Mouse (Mus musculus) forelimb bud, embryonic 11.5 days (tissue): ENCODE data around the gene Asxl2.
"Not testable (repeated sequence)": the region's sequence is repeated elsewhere in the genome, so short reads cannot be mapped to it uniquely, and the experiment has no call there.

Experiments used
- DNase-seq: peaks from one replicate; pipeline ENCODE4 v3.0.0-alpha.2; 2012; ENCODE audit warnings: low read depth, low spot score

Gene Asxl2

DNA sequence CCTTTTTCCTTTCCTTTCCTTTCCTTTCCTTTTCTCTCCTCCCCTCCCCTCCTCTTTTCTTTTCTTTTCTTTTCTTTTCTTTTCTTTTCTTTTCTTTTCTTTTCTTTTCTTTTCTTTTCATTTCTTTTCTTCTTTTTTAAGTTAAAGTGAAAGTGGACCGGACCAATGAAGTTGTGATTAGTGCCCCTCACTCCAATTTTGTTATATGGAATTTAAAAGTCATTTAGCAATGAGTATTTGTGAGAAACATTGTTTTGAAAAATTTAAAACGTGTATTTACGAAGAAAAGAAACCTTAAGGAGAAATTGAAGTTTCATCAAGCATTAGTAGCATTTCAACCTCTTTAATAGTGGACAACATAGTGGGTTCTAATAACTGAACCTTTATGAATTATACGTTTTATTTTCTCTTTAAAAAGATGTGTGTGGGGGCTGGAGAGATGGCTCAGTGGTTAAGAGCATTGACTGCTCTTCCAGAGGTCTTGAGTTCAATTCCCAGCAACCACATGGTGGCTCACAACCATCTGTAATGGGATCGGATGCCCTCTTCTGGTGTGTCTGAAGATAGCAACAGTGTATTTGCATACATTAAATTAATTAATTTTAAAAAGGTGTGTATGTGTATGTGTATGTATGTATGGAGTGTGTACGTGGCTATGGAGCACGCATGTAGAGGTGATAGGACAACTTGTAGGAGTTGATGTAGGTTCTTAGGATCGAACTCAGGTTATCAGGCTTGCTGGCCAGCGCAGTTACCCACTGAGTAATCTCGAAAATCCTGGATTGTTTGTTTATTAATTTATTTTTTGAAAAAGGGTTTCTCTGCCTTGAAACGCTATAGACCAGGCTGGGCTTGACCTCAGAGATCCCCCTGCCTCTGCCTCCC is 1.5 kb downstream of the Asxl2 start:
- no peak for DNase-seq

DNA sequence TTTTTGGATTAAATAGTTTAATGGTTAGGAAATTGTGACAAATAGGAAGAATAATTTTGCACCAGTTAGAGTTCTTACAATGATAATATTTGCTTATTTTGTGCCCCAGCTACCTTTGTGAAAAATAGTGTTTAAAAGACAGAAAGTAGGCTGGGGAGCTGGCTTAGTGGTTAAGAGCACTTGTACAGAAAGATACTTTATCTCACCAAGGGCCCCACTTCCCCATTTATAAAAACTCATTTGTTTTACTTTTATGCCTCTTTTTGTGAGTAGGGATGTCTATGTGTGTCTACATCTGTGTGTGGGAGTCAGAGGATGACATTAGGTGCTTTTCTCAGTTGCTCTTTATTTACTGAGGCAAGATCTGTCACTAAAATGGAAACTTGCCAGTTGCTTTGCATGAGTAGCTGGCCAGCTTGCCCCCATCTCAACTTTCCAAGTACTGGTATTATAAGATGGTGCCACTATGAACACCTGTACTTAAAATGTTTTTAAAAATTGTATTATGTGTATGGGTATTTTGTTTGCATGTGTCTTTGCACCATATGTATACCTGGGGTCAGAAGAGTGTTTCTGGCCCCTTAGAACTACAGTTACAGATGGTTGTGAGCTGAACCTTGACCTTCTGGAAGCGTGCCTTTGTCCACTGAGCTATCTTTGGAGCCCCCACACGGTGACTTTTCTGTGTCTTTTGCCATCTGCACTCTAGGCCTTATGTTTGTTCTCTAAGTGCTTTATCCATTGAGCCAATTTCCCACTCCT is 3.2 kb downstream of the Asxl2 start:
- DNase-seq, result no peak

DNA sequence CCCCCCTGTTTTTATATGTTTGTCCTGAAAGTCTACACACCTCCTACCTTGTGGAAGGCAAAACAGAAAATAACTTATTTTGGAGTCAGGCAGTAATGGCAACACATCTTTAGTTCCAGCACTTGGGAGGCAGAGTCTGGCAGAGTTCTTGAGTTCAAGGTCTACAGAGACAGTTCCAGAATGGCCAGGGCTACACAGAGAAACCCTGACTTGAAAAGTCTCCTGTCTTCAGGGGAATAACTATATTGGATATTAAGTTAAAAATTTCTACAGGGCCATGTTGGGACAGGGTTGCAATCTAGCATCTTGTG is 3.7 kb downstream of the Asxl2 start:
- no peak for DNase-seq

- DNase-seq, result no peak
Observed at GRCm38 (mm10) chr12:3430985-3431384, 4.3 kb downstream of the Asxl2 start.

DNA sequence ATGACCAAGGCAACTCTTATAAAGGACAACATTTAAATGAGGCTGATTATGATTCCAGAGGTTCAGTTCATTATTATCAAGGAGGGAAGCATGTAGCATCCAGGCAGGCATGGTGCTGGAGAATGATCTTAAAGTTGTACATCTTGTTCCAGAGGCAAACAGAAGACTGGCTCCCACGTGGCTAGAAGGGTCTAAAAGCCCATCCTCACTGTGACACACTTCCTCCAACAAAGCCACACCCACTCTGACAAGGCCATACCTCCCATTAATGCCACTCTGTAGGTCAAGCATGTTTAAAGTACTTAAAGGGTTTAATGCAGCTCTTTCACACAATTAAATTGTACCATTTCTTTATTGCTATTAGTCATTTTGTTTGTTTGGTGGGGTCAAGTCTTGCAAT is 7.1 kb downstream of the Asxl2 start:
- no peak for DNase-seq

- no peak for DNase-seq
Observed at GRCm38 (mm10) chr12:3436446-3436845, 9.8 kb downstream of the Asxl2 start.

GRCm38 (mm10) chr12:3437815-3438214 is 11.2 kb downstream of the Asxl2 start:
- DNase-seq, result no peak

- no peak for DNase-seq
Observed at GRCm38 (mm10) chr12:3440916-3441315, 14.3 kb downstream of the Asxl2 start.

DNA sequence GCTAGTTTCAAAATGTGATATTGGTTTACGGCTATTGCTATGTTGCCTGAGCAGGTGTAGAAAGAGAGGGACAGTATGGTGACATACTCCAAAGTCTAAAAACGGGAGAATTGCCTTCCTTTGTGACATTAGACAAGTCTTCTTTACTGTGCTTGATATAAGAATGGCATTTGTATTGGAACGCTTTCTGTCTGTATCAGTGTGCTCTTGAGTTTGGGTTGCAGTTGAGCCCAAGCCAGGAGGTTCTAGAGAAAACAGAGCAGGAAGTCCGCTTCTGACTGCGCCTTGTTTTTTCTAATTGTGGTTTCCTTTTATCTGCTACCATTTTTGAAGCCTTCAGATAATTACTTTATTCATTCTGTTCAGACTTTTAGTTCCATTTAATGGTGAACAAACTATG is 14.7 kb downstream of the Asxl2 start:
- DNase-seq, result no peak

DNA sequence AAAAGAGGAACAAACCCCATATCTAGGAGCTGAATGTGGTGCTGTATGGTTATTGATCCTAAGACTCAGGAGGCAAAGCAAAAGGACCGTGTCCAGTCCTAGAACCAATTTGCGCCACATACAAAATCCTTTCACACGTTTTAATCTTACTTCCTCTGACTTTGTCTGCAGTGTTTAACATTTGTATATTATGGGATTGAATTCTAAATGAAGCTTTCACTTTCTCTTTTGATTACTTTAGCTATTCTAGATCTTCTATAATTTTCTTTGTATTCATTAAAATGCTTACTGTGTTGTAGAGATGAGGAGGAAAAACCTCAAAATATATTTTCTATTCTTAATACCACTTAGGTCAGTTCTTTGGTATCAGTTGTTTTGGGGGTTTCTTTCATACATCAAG is 26.9 kb downstream of the Asxl2 start:
- no peak for DNase-seq

DNA sequence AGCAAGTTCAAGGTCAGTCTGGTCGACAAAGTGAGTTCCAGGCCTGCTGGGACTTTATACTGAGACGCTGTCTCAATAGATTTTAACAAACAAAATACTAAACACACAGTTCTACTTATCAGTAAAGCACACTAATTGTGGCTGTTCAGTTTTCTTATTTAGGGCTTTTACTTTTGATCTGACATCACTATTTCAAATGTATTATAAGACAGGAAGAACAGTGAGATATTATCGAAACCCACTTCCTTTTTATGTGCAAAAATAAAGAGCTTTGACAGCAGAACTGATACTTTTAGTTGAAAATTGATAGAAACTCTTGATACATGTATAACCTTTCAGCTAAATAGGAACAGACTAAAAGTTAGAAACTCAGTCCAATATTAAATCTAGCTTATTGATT is 36.4 kb downstream of the Asxl2 start:
- no peak for DNase-seq

DNA sequence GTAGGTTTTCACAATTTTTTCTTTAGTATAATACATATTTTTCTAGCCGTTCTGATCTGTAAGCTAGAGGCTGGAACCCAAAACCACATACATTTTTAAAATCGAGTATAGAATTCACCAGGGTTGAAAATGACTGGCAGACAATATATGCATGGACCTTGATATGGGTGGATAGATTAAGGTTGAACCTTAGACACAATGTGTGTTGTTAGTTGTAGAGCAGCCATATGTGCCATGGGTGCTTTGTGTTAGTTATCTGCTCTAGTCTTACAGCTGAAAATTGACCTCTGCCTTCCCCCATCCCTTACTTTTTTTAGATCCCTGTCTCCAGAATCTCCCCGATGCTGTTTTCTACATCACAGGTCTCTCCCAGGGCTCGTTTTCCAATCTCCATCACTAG is 73.0 kb downstream of the Asxl2 start:
- DNase-seq, result no peak

GRCm38 (mm10) chr12:3500071-3500470 is 73.4 kb downstream of the Asxl2 start:
- DNase-seq, result no peak

DNA sequence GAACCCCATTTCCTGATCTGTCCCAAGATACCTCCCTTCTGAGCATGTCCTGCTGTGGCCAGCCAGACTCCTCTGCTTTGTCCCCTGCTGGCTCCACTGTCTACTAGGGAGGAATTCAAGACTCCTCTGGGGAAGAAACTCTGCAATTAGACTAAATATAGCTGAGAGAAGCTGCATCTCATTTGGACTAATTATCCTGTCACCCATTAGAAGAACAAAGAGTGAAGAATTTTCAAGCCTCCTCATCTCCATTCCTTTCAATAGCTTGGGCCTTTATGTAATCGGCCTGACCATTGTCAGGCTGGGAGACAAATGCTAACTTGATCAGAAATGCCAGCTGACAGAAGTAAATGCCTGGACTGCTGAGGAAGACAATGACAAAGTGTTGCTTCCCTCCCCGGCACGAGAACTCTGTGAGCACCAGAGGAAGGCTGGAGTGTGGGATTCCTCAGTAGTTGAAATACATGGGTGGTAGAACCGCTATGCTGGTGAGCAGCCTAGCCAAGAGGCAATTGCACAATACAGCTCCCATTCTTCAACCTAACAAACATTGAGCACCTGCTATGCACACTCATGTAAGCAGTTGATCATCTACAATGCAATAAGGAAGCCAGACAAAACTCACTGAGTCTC is 92.1 kb downstream of the Asxl2 start:
- no peak for DNase-seq

DNA sequence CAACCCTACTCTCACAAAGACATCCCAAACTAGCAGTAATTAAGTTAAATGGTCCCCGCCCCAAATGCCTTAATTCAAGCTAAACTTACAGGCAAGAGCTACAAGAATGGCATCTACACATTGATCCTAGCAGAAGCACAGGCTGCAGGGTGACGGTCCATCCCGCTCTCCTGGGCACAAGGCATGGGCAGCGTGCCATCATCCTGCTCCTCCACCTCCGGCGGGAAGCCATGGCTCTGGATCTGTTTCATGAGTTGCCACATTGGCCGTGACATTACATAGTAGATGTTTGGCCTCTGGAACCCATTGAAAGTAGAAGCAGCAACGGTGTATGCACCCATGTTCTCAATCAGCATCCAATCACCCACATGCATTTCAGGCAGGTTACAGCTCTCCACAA is 95.1 kb downstream of the Asxl2 start:
- not testable (repeated sequence) for DNase-seq

DNA sequence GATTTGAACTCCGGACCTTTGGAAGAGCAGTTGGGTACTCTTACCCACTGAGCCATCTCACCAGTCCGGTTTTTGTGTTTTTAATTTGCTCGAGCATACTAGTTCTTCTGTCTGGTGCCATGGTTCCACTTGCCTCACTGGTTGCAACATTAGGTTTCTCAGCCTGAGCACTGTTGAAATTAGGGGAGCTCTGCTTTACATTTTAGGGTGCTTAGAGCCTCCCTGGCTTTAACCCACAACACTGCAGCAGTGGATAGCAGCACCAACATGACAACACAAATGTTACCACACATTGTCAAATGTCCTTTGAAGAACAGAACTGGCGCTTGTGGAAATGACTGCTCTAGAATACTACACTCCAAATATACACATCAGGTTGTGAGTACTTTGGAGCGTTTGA is 98.9 kb downstream of the Asxl2 start:
- DNase-seq, result no peak

DNA sequence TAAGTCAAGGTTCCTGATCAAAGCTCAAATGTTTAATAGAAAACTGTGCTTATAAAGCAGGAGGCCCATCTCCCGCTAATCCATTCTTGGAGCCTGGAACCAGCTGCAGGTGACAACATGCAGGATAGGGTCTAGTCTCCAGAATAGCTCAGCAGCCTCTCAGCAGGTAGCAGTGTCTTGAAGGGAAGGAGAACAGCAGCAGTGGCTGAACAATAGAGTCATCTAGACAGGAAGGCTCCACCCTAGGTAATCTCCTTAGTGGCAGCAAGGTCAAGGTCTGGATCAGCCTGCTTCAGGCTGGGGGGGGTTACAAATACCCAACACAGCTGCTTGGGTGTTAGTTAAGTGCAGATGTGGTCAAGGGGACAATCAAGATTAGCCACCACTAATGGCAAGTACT is 108.8 kb downstream of the Asxl2 start:
- not testable (repeated sequence) for DNase-seq

DNA sequence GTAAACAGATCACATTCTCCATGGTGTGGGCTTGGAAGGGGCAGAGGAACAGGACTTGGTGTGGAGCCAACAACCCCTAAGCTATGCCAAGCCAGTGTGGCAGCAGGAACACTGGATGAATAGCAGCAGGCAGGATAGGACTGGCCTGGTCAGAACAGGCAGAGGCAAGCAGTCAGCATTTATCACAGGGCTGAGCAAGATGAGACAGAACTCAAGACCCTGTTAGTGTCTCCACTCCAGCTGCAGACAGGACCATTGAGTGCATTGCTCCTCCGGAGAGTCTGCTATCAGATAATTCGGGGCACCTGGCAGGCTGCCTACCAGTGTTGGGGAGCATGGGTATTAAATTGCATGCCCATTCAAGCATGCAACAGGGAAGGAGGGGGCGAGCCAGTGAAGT is 111.0 kb downstream of the Asxl2 start:
- DNase-seq, result no peak

DNA sequence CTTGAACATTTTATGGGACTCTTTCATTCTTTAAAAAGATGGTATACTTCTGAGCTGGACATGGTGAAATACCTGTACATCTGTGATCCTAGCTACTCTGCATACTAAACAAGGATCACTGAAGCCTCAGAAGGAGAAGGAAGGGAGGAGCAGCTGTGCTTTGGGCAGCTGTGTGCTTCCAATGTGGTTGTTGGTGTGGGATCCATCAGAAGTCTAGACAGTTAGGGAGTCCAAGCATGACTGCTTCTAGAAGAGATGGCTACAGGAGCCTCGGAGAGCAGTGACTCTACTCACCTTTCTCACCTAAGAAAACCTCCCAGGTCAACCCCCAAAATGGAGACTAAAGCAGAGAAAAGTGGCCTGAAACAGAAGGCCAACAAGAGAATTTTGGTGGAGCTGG is 111.4 kb downstream of the Asxl2 start:
- DNase-seq, result no peak

DNA sequence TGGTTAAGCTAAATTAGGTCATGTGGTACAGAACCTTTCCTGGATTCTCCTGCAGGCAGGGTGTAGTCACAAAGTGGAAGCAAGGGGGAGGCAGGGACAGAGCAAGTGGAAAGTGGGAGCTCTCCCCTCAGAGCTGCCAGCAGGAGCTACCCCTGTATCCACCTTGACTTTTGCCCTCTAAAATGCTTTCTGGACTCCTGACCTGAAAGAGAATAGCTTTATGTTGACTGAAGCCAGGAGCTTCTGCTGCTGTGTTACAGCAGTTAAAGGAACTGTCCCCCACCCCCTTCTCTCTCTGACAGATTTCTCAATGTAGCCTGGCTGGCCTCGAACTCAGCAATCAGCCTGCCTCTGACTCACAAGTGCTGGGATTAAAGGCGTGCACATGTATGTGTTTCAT is 112.9 kb downstream of the Asxl2 start:
- DNase-seq, result no peak

DNA sequence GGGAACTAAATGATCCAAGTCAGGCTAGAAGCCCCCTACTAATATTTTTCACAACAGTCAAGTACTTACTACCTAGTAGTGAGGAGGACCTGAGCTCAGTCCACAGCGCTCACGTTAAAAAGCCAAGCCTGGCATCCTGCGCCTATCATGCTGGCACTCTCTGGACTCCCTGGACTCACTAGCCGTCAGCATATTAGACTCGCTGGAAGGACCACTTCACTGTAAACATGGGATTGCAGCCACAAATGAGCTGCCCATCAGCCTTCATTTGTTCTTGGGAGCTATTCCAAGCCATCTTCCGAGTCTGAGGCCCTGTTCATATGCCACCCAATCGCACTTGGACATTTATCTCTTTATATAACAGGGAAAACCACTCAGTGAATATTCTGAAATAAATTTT is 114.2 kb downstream of the Asxl2 start:
- DNase-seq, result no peak

DNA sequence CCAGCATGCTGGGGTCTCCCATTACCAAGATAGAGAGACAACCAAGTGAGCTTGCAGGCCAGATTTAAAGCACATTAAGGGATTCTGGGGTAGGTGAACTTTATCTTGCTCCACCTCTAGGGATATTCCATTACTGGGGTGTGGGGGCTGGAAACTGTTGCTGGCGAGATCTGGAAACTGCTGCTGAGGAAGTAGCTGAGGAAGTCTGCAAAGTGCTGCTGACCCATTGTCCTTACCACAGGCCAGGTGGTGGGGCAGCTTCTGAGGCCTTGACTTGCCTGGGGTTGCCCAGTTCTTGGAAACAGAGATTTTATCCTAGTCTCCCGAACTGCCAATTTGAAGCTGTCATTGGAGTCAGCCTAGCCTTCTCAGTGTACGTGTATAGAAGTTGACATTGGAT is 118.8 kb downstream of the Asxl2 start:
- DNase-seq, result no peak
